Mouse (Mus musculus): ENCODE results near the gene Sohlh1.

DNA sequence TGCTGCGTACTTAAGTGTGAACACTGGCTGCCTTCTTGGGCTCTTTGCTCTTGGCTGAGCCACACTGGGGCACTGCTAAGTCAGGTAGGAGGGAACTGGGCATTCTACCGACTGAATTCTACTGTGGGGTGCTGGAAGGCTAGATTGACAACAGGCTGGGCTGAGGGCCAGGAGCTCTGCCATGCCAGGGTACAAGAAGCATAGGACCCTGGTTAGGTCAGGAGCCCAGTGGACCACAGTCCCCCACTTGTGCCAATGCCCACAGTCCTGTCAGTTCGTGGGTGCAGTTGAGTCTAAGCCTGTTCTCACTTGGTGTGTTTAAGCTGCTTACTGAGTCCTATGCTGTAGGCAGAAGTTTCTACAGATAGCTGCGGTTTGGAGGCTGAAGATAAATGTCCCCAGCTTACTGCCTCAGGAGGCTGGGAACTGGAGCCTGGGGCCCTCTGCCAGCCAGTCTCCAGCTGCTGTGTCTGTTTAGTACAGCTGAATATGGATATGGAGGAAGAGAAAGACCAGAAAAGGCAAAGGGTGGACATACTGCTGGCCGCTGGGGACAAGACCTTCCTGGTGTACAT, 15.7 kb upstream of the Sohlh1 start:
- TF ChIP-seq CTCF (IDR thresholded peaks at IDR 0.05; ENCODE audit: low read depth, low read length), result no peak
- no peak for TF ChIP-seq GATA1 (IDR thresholded peaks at IDR 0.05; ENCODE audit: borderline replicate concordance, low read length)
- TF ChIP-seq GATA2 (IDR thresholded peaks at IDR 0.05; ENCODE audit: borderline replicate concordance, low read depth, low read length), result no peak
